Mouse (Mus musculus) left cerebral cortex, adult 9 months (tissue): ENCODE data around the gene Mcrip2.
"Not testable (repeated sequence)": the region's sequence is repeated elsewhere in the genome, so short reads cannot be mapped to it uniquely, and the experiment has no call there.

Experiments
- DNase-seq, 2 experiments: peaks; one replicate each; pipeline ENCODE4 v3.0.0; 2022; ENCODE audit warnings: low spot score in 2 of 2

The Mcrip2 gene

GRCm38 (mm10) chr17:25880913-25881641 lies 12.5 kb upstream of the Mcrip2 start:
- DNase-seq, result no peak

DNA sequence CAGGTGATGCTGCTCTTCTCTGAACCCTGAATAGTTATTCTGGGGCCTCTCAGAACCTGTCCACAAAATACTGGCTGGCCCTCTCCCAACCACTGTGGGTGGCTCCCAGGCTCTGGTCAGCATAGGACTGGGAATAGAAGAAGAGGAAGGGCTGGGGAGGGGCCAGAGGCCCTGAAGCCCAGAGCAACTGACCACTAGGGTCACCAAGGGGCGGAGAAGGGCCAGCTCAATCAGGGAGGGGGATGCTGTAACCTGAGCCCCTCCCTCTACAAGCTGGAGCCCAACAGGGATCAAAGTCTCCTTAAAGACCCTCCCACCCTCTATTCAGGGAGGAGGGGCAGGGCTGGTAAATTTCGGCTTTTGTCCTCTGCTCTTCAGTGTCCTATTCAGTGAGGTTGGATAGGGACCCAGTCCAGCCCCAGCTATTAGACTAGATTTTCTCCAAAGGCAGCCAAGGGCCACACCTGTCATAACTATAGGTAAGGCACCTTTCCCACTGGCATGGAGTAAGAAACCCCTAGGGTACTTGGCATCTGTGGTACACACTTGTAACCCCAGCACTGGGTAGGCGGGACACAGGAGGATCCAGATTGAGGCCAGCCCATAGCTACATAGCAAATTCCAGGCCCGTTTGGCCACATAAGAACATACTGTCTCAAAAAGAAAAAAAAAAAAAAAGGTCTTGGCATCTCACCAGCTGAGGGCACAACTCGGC lies 11.8 kb upstream of the Mcrip2 start, which contains the start of gene Wfikkn1:
TSS of gene Wfikkn1 (minus strand) at position 663 of the 715 bp plus-strand sequence.
- DNase-seq, result no peak

- no peak for DNase-seq
These were observed 11.2 kb upstream of the Mcrip2 start for GRCm38 (mm10) chr17:25879750-25880149.

GRCm38 (mm10) chr17:25879261-25879660 lies 10.7 kb upstream of the Mcrip2 start:
- DNase-seq, result no peak

DNA sequence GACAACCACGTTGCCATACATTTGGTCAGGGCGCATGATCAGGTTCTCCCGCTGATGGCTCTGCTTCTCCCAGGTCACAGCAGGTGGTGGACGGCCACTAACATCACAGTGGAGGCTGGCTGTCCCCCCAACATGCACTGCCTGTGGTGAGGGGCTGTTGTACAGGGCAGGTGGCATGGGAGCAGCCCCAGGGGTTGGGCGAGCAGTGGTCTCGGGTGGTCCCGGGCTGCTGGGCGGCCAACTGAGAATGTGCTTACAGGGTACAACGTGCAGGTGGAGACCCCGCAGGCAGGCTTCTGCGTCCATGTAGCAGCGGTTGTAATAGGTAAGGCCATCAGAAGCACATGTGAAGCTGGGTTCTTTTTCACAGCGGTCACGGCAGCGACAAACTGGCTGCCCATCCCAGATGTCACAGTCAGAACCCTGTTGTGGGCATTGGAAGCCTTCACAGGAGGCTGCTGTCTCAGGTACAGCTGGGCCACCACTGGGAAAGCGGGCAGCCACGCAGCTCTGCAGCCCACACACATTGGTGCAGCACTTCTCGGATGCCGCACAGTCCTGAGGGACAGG lies 10.1 kb upstream of the Mcrip2 start:
- DNase-seq, result no peak

- DNase-seq, result no peak
These were observed 9.4 kb upstream of the Mcrip2 start for GRCm38 (mm10) chr17:25877741-25878610.

DNA sequence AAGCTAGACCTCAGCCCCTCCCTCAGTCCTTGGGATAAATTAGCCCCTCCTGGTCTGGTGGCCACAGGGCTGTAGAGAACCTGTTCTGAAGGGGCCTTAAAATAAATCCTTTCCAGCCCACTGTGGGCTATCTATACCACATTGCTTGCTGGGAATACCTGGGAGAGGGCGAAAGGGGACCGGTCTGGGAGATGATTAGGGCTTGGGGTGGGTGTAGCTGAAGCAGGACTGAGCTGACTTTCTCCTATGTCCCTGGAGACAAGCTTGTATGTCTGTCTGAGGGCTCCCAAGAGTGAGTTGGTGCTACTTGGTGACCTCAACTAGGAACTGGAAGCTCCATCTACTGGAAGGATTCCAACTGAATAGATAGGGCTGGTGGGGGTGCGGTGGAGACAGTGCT lies 8.5 kb upstream of the Mcrip2 start:
- DNase-seq, result no peak

DNA sequence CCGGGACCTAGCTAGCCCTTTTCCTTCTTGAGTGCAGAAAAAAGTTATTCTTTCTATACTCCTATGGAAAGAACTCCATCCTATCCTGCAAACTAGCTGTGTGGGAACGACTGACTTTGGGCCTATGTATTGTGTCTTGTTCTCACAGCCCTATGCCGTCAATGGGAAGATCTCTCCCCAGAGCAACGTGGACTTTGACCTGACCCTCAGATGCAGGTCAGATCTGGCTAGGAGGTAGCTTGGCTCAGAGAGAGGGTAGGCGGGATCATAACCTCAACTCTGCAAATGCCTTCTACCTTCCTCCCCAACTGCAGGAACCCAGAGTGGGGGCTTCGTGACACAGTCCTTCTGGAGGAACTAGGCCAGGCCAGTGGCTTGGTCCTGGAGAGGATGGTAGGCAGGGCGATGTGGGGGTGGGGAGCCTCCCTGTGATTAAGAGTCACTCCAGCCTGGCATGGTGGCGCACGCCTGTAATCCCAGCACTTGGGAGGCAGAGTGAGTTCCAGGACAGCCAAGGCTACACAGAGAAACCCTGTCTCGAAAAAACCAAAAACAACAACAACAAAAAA lies 7.9 kb upstream of the Mcrip2 start:
- no peak for DNase-seq

- peak; percentile 73 to 89 for DNase-seq
These were observed 6.9 kb upstream of the Mcrip2 start for GRCm38 (mm10) chr17:25875171-25876136.

DNA sequence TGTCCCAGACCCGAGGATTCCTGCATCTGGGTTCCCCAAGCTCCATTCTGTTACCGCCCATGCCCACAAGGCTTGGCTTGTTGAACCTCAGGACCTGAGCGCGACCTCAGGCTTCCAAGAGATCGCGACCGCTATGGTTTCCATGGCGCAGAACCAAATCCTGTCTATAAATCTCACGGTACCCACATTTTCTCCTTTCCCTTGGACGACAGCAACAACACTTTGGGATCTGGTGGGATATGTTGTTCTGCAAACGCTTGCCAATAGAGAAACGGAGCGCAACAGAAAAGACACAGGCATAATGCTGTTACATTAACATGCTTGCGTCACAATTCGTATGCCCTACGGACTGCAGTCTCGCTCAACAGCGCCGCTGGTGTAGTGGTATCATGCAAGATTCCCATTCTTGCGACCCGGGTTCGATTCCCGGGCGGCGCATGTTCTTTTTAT lies 6.2 kb upstream of the Mcrip2 start, which contains the start of gene Mettl26:
TSS of gene Mettl26 (plus strand) at position 354 of the 450 bp plus-strand sequence.
- peak; percentile 81 to 100 for DNase-seq

- DNase-seq, result no peak
These were observed 5.7 kb upstream of the Mcrip2 start for GRCm38 (mm10) chr17:25874148-25874720.

GRCm38 (mm10) chr17:25873405-25874147 lies 5.0 kb upstream of the Mcrip2 start:
- no peak for DNase-seq

GRCm38 (mm10) chr17:25872676-25873075 lies 4.1 kb upstream of the Mcrip2 start:
- DNase-seq, result no peak

GRCm38 (mm10) chr17:25871566-25871965 lies 3.0 kb upstream of the Mcrip2 start:
- not testable (repeated sequence) for DNase-seq

DNA sequence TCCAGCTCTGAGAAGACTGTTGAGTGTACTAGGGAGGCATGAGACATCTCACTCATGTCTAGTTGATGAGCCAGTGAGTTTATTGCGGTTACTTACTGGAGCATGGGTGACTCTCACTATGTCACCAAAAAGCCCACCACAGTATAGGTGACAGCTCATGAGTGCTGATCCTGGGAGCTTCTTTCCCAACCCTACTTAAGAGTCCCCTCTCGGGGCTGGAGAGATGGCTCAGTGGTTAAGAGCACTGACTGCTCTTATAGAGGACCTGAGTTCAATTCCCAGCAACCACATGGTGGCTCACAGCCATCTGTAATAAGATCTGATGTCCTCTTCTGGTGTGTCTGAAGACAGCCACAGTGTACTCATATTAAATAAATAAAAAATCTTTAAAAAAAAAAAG lies 1.4 kb upstream of the Mcrip2 start:
- no peak for DNase-seq

GRCm38 (mm10) chr17:25869498-25869897 lies 934 bp upstream of the Mcrip2 start:
- DNase-seq, result no peak

- no peak for DNase-seq
These were observed 546 bp downstream of the Mcrip2 start for GRCm38 (mm10) chr17:25867836-25868600.

DNA sequence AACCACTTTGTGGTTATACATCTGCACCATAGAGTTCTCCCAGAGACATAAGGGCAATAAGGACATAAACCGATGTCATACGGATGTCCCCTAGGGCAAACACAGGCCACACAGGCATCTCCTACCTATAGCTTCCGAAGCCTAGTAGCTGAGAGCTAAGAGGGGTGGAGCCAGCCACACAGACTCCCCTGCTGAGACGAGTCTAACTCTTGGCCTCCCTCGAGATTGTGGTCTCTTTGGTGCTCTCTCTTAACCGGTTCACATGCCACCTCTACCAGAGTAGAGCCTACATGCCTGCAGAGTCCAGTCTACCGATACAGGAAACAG lies 1.1 kb downstream of the Mcrip2 start:
- no peak for DNase-seq
